Mouse (Mus musculus): ENCODE measurements around the gene Tpra1. TPM values are rescaled to one million over a fixed set of nuclear protein-coding genes. Genes with fewer than 3 reads are reported as not detected.

Gene Tpra1
- polyA plus RNA-seq, 1 experiment from 2014 or later = 76.2 TPM

DNA sequence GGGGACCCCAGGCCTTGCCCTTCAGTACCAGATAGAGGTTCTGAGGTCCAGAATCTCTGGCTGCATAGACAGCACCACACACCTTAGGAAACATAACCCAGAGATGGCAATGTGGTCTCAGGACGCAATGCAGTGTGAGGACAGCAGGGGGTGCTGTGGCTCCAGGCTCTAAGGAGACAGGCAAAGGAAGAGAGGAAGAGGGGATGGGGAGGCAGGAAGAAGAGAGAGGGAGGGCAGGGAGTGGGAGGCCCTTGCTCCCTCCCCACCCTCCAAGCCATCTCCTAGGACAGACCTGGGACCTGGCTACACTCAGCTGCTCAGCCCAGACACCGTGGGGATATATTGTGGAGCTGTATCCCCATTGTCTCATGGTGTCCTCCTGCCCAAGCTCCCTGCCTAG lies 25.5 kb downstream of the Tpra1 start:
- Histone ChIP-seq H3K9ac (replicated peaks) (no peak overlapping the region), H3K9me3 (no peaks in the 10 kb centered on the region), H3K27me3 (no peaks in the 10 kb centered on the region), H3K4me1 (replicated peaks) (peaks cover 29% of the 10 kb centered on the region), H3K36me3 (no peaks in the 10 kb centered on the region), H3K27ac (no peak overlapping the region), H3K4me2 (no peak overlapping the region), H3K4me3 (replicated peaks) (no peak overlapping the region)
- ATAC-seq (ENCODE audit: insufficient number of reproducible peaks, insufficient read depth, low FRiP score, low TSS enrichment, low read depth) = no peak
- 8% methylated on average over 2 of the region's 2 CpGs for WGBS

DNA sequence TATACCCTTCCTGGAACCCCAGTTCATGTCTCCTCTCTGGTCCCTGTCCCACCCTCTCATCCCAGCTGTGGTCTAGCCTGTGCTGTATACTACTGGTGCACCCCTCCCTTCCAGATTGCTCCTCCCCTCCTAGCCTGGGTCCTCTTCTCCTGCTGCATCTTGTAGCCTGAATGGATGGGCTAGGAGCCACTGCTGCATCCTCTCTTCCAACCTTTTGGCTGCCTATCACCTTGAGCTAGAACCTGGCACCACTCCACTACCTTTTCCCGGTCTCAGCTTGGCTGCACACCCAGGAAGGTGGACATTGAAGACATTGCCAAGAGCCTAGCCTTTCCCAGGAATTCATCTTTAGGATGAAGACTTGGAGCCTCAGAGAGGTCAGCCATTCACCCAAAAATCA lies 26.0 kb downstream of the Tpra1 start:
- ATAC-seq (ENCODE audit: insufficient number of reproducible peaks, insufficient read depth, low FRiP score, low TSS enrichment, low read depth) = no peak

DNA sequence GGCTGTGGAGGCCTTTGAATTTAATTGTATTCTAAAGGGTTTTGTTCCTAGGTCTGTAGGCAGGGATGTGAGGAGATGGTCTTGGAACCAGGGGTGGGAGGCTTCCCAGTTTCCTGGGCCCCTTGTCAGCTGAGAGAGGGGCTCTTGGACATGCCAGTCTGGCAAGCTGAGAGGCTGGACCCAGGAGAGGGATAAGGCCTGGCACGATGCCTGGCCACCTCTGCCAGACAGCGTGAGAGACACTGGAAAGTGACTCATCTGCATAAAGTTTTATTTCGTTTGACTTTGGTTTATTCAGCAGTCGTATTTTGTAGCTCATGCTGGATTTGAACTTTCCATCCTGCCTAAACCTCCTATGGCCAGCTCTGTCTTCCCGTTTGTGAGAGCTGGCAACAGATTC lies 26.5 kb downstream of the Tpra1 start:
- no peak for ATAC-seq (ENCODE audit: insufficient number of reproducible peaks, insufficient read depth, low FRiP score, low TSS enrichment, low read depth)
- Histone ChIP-seq H3K36me3 (no peaks in the 10 kb centered on the region), H3K27me3 (no peaks in the 10 kb centered on the region), H3K27ac (no peak overlapping the region), H3K9ac (replicated peaks) (no peak overlapping the region), H3K4me2 (no peak overlapping the region), H3K4me3 (replicated peaks) (no peak overlapping the region), H3K9me3 (no peaks in the 10 kb centered on the region), H3K4me1 (replicated peaks) (peaks cover 29% of the 10 kb centered on the region)
- 74% methylated on average over 5 of the region's 5 CpGs for WGBS

More for the DNA sequence above, 26.0 kb downstream of the Tpra1 start:
- Histone ChIP-seq H3K4me1 (replicated peaks) (peaks cover 29% of the 10 kb centered on the region), H3K36me3 (no peaks in the 10 kb centered on the region), H3K4me3 (replicated peaks) (no peak overlapping the region), H3K27me3 (no peaks in the 10 kb centered on the region), H3K4me2 (no peak overlapping the region), H3K9ac (replicated peaks) (no peak overlapping the region), H3K27ac (no peak overlapping the region), H3K9me3 (no peaks in the 10 kb centered on the region)
- WGBS = 100% methylated on average over 1 of the region's 1 CpGs

- Histone ChIP-seq H3K4me1 (replicated peaks) (peaks cover 28% of the 10 kb centered on the region), H3K9ac (replicated peaks) (no peak overlapping the region), H3K4me3 (replicated peaks) (no peak overlapping the region), H3K27ac (no peak overlapping the region), H3K27me3 (no peaks in the 10 kb centered on the region), H3K4me2 (no peak overlapping the region), H3K9me3 (no peaks in the 10 kb centered on the region), H3K36me3 (no peaks in the 10 kb centered on the region)
- WGBS = 57% methylated on average over 6 of the region's 6 CpGs
- no peak for ATAC-seq (ENCODE audit: insufficient number of reproducible peaks, insufficient read depth, low FRiP score, low TSS enrichment, low read depth)
Measured at GRCm38 (mm10) chr6:88929451-88929850, 27.4 kb downstream of the Tpra1 start.

DNA sequence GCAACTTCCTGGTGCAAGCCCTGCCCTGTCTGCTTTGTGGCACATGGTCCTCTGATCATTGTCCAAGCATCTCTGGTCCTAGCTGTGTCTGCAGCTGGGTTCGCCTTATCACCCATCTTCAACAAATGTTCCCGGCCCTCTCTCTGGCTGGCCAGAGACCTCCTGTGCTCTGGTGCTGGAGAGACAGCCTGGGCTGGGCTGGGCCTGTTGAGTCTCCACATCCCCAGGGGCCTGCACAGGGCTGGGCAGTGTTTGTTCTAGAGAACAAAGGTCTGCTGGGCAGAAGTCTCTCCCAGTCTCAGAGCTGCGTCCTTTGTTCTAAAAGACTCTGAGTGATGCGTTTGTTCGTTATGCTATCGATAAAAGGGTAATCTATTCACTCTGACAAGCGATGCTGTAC lies 28.0 kb downstream of the Tpra1 start:
- Histone ChIP-seq H3K4me2 (no peak overlapping the region), H3K4me1 (replicated peaks) (peaks cover 23% of the 10 kb centered on the region), H3K27ac (no peak overlapping the region), H3K9me3 (no peaks in the 10 kb centered on the region), H3K27me3 (0 out of 2 replicates have a peak, but pooled peaks cover 5% of the 10 kb centered on the region), H3K4me3 (replicated peaks) (no peak overlapping the region), H3K9ac (replicated peaks) (no peak overlapping the region), H3K36me3 (no peaks in the 10 kb centered on the region)
- WGBS = 85% methylated on average over 7 of the region's 7 CpGs
- ATAC-seq (ENCODE audit: insufficient number of reproducible peaks, insufficient read depth, low FRiP score, low TSS enrichment, low read depth) = no peak

DNA sequence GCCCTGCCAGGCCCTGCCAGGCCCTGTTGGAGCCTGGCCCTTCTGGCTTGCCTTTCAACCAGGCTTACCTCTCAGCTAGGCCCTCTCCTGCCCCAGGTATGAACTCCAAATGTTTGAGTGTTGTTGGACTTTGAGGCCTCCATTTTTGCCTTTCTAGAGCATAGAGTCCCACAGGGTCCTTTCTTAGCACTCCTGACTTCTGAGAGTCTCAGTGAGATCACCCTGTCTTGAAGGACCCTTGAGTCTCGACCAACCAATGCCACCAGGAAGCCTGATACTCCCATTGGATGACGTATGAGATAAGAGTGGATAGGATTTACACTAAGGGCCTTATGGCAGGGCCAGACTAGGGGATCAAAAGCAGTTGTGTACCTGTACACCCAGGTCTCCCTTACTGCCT lies 29.4 kb downstream of the Tpra1 start:
- Histone ChIP-seq H3K9me3 (no peaks in the 10 kb centered on the region), H3K4me2 (no peak overlapping the region), H3K9ac (replicated peaks) (no peak overlapping the region), H3K36me3 (no peaks in the 10 kb centered on the region), H3K4me3 (replicated peaks) (no peak overlapping the region), H3K4me1 (replicated peaks) (peaks cover 9% of the 10 kb centered on the region), H3K27me3 (0 out of 2 replicates have a peak, but pooled peaks cover 8% of the 10 kb centered on the region), H3K27ac (no peak overlapping the region)
- ATAC-seq (ENCODE audit: insufficient number of reproducible peaks, insufficient read depth, low FRiP score, low TSS enrichment, low read depth) = no peak
- WGBS = 77% methylated on average over 2 of the region's 2 CpGs

DNA sequence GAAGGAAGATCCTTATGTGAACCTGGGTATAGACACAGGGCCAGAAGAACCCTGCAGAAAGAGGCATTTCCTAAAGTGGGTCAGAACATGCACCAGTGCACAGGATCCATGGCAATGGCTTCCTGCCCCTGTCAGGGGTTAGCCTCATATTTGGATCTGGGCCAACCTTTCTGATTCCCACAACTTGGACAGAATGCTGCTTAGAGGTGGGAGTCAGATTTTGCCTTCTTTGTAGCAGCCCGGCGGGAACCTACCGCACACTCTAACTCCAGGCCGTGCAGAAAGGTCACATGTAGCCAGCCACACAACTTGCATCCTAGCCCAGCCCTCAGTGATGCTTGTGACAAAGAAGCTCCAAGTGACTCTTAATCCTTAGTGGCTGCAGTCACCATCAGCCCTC lies 32.1 kb downstream of the Tpra1 start:
- Histone ChIP-seq H3K36me3 (no peaks in the 10 kb centered on the region), H3K4me2 (no peak overlapping the region), H3K4me3 (replicated peaks) (no peak overlapping the region), H3K4me1 (replicated peaks) (peaks cover 11% of the 10 kb centered on the region), H3K27me3 (0 out of 2 replicates have a peak, but pooled peaks cover 8% of the 10 kb centered on the region), H3K9ac (replicated peaks) (no peak overlapping the region), H3K9me3 (no peaks in the 10 kb centered on the region), H3K27ac (no peak overlapping the region)
- no peak for ATAC-seq (ENCODE audit: insufficient number of reproducible peaks, insufficient read depth, low FRiP score, low TSS enrichment, low read depth)
- 60% methylated on average over 4 of the region's 4 CpGs for WGBS

DNA sequence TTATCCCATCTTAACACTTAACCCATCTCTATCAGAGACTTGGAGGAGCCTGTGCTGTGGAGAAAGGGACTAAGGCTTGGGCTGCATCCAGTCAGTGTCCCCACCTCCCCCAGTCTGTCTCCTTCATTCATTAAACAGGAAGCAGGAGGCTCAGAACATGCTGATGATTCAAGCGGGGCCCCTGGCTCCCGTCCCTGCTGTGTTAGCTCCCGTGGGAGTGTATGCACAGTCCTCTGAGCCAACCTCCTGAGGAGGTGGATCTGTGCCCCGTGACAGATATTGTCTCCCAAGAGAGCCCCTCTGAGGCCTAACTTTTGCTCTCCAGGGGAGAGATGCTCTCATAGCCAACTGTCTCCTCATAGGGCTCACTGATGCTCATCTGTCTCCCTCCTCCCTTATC lies 32.8 kb downstream of the Tpra1 start:
- no peak overlapping the region for H3K27ac ChIP-seq
- WGBS = 55% methylated on average over 4 of the region's 4 CpGs
- 0 out of 2 replicates have a peak, but pooled peaks cover 8% of the 10 kb centered on the region for H3K27me3 ChIP-seq

DNA sequence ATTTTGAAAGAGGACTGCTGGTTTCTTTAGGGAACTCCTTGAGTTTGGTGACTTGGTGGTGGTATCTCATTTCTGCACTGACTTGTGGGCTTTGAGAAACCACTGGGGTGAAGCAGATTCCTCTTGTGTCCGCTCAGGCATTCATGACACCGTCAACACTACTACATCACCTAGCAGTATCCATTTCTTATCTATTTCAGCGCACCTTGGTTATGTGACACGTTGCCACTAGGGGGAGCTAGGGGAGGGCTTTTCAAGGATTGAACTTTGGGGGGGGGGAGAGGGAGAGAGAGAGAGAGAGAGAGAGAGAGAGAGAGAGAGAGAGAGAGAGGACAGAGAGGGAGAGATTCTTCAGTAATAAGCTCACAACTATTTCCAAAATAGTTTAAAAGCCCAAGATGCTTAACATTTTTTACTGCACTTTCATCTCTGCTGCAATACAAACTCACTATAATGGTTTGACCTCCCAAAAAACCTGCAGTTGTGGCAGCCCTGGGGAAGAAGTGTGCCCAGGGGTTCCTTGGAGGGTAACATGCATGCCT lies 33.8 kb downstream of the Tpra1 start:
- 13% methylated on average over 4 of the region's 4 CpGs for WGBS
- H3K9ac ChIP-seq (replicated peaks) = no peak overlapping the region
- H3K4me1 ChIP-seq (replicated peaks) = peaks cover 17% of the 10 kb centered on the region
- H3K27ac ChIP-seq = no peak overlapping the region
- no peak overlapping the region for H3K4me2 ChIP-seq
- H3K36me3 ChIP-seq = no peaks in the 10 kb centered on the region
- 0 out of 2 replicates have a peak, but pooled peaks cover 8% of the 10 kb centered on the region for H3K27me3 ChIP-seq
- H3K4me3 ChIP-seq (replicated peaks) = no peak overlapping the region
- H3K9me3 ChIP-seq = no peaks in the 10 kb centered on the region
- no peak for ATAC-seq (ENCODE audit: insufficient number of reproducible peaks, insufficient read depth, low FRiP score, low TSS enrichment, low read depth)

More for the DNA sequence above, 32.8 kb downstream of the Tpra1 start:
- Histone ChIP-seq H3K36me3 (no peaks in the 10 kb centered on the region), H3K4me2 (no peak overlapping the region), H3K4me3 (replicated peaks) (no peak overlapping the region), H3K4me1 (replicated peaks) (peaks cover 17% of the 10 kb centered on the region), H3K9ac (replicated peaks) (no peak overlapping the region), H3K9me3 (no peaks in the 10 kb centered on the region)
- no peak for ATAC-seq (ENCODE audit: insufficient number of reproducible peaks, insufficient read depth, low FRiP score, low TSS enrichment, low read depth)

DNA sequence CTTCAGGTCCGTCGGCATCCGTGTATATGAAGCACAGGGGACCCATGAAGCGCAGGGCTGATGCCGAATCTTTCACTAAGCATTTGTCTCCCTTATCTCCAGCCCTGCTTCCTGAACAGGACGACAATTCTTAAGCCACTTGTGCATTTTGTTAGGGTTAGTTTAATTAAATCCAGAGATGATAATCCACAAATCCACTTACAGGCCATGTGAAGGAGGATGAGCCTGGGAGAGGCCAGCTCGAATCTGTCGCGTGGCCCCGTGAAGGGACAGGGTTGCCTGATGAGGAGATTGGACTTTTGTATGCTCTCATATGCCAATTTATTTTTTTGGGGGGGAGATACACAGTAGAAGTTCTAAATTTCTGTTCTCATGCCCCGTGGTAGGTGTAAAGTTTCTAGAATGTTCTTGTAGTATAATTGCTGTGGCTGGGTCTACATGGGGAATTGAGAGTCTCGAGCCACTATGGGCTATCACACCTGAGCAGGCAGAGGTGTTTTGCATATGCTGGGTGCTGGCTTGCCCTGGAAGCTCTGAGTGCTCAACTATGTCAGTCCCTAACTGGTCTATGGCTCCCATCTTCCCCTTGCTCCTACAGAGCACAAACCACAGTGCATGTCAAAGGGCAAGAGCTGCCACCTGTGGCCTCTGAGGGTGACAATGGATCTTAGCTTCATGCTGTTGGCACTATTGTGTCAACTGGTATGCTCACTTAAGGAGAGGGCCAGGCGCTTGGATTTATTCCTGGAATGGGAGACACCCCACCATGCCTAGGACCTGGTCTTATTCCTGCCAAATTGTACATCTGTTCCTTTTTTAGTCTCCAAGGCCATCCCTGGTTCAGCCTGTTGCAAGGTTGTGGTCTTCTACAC lies 34.5 kb downstream of the Tpra1 start:
- 0 out of 2 replicates have a peak, but pooled peaks cover 8% of the 10 kb centered on the region for H3K27me3 ChIP-seq
- H3K4me3 ChIP-seq (replicated peaks) = no peak overlapping the region
- ATAC-seq (ENCODE audit: insufficient number of reproducible peaks, insufficient read depth, low FRiP score, low TSS enrichment, low read depth) = no peak
- no peaks in the 10 kb centered on the region for H3K36me3 ChIP-seq
- peaks cover 17% of the 10 kb centered on the region for H3K4me1 ChIP-seq (replicated peaks)
- H3K9me3 ChIP-seq = no peaks in the 10 kb centered on the region
- no peak overlapping the region for H3K27ac ChIP-seq
- H3K4me2 ChIP-seq = no peak overlapping the region
- H3K9ac ChIP-seq (replicated peaks) = no peak overlapping the region
- WGBS = 59% methylated on average over 13 of the region's 13 CpGs

GRCm38 (mm10) chr6:88937214-88937549 lies 35.1 kb downstream of the Tpra1 start:
- no peaks in the 10 kb centered on the region for H3K36me3 ChIP-seq
- no peaks in the 10 kb centered on the region for H3K9me3 ChIP-seq
- H3K9ac ChIP-seq (replicated peaks) = no peak overlapping the region
- no peak overlapping the region for H3K27ac ChIP-seq
- no peak overlapping the region for H3K4me2 ChIP-seq
- H3K4me1 ChIP-seq (replicated peaks) = peaks cover 17% of the 10 kb centered on the region
- 49% methylated on average over 4 of the region's 4 CpGs for WGBS
- no peak for ATAC-seq (ENCODE audit: insufficient number of reproducible peaks, insufficient read depth, low FRiP score, low TSS enrichment, low read depth)
- H3K4me3 ChIP-seq (replicated peaks) = no peak overlapping the region
- 0 out of 2 replicates have a peak, but pooled peaks cover 8% of the 10 kb centered on the region for H3K27me3 ChIP-seq
